Mouse (Mus musculus) layer of hippocampus, adult 11-12 months (tissue): ENCODE data around the gene Zfhx3.

Source experiments
- DNase-seq: peaks from one replicate; pipeline ENCODE4 v3.0.0; 2022; ENCODE audit warnings: low spot score

Gene Zfhx3

DNA sequence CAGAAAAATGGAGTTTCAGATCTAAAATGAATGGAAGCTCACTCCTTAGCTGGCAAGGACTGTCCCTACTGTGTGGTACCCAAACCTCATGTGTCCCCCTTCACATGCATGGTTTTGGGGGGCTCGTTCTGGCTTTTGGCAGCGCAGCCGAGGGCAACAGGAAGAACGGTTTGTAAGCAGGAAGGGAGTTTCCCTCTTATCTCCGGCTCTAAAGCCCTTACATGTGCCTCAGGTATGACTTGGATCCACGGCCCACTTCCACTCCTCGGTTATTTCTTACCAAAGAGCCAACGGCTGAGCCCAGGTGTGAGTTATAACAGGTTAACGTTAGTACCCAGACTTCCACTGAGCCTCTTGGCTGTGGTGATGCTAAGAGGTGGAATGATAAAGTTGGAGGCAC is 990.3 kb downstream of the Zfhx3 start:
- no peak for DNase-seq

DNA sequence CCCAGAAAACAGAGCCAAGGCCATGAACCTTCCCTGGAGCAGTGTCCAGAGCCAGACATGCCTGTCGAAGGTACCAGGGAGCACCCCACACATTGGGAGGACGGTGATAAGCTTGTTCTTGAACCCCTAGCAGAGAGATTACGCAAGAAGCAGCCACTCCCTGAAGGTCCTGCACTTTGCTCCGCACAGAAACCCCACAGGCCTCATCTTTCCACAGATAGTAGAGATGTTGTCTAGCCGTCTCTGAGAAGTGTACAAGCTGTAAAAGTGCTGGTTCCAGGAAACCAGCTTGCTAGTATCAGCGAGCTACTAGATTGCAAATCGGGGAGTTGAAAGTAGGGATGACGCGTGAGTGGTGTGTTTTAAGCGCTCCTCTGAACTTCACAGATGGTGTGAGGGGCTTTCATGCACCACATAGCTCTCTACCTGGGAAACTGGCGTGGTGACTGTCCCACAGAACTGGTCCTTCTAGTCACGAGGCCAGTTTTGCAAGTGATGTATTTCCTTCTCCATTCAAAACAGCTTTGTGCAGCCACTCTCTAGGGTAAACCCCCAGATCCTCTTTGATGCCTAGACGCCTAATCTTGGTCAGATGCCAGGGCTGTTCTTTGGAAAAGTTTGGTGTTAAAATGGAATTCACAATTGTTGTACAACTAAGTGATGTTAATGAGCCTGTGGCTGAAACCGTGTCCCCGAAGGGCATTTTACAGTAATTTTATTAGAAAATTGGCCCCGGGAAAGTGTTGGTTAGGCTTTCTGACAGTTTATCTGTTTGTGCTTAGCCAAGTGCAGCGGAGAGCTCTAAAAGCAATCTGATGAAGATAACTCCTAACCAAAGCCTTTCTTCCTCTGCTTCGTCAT is 993.6 kb downstream of the Zfhx3 start:
- no peak for DNase-seq

DNA sequence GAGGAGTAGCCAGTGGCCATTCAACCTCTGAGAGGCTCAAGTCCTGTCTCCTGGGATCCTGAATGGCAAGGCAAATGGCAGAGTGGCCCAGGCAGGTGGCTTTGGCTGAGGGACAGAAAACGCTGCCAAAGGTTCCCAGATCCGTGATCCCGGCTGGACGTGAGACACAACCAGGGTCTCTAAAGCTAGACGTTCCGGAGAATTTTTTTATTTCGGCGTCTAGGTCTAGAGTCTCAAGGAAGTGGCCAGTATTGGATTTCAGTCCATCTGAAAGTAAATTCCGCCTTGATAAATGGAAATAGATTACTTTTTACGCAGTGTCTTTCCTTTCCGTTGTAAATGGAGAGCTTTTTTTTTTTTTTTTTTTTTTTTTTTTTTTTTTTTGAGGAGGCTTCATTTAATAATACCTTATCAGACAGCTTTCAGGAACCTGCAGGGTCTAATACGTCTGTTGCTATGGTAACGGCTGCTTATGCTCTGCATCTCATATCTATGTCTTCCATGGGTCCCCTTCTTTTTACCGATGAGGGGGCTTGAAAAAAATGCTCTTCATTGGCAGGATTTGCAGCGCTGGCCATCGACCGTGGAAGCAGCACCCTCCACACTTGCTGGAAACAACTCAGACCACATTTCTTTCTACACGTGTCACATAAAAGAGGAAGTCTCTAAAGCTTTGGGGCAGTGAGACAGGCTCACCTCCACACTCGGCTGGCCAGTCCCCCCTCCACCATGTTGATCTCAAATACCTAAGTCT is 994.4 kb downstream of the Zfhx3 start:
- DNase-seq: no peak

DNA sequence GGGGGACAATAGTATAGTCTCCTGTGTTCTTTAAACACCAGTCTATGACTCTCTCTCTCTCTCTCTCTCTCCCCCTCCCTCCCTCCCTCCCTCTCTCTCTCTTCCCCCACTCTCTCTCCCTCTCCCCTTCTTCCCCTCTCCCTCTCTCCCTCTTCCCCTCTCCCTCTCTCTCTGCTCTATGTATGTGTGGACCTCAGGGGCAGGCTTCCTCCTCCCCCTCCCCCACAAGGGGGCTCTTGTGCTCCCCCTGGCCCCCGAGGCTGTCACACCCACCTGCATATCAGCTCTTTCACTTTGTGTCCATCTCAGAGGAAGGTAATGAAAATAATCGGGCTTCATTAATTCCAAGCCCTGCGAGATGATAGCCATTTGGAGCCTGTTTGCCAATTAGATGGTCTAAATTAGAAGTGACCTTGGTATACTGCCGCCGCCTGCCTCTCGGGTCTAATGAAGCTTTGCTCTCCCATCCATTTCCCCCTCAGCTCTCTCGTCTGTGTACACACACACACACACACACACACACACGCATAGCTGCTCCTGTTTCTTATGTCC is 995.5 kb downstream of the Zfhx3 start:
- DNase-seq: no peak

DNA sequence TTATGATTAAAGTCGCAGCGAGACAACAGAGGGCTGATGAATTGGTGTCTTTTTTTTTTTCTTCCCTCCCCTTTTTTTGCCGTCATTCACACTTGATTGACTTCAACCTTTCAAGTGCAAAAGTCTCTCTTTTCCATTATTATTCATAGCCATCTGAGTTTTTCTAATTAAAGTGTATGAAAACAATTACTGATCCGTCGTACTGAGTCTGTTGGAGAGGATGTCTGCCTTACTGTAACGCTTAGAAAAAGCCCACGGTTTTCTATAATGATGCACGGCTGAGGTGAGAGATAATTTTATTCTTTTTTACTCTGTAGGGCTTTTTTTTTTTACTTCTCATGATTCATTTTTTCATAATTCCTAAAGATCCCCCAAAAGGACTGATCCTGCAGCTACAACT is 1000.2 kb downstream of the Zfhx3 start:
- no peak for DNase-seq

DNA sequence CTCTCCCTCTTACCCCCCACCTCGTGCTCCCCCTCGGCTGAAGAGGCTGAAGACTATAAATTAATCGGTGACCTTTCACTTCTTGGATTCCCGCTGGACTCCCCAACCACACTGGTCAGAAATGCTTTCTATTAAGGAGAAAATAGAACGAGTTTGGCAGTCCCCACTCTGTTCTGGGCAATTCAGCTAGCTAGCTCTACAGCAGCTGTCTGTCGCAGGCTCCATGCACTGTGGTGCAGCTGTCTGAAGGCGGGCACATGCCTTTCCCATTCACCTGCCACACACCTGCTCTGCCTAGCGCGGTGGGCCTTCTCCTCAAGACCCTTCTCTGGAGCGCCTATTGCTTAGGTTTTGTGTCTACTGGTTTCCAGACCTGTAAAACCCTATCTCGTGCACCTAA is 1000.7 kb downstream of the Zfhx3 start:
- DNase-seq: no peak

DNA sequence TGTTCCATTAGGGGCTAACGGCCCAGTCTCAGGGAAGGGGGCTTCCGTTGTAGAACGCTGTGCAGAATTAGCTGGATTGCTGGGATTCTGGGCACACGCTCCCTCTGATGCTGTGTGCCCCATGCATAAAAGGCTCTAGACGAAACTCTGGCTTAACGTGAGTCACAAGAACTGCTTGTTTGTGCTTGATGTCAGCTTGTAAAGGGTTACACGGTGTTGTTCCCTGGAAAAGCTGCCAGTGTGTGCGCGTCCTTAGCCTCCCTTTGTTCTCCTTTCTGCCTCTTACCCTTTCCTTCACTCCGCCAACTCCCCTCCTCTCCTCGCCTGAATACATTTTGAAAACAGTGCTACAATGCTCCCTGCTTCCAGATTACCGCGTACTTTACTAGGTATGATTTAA is 1001.9 kb downstream of the Zfhx3 start:
- no peak for DNase-seq

DNA sequence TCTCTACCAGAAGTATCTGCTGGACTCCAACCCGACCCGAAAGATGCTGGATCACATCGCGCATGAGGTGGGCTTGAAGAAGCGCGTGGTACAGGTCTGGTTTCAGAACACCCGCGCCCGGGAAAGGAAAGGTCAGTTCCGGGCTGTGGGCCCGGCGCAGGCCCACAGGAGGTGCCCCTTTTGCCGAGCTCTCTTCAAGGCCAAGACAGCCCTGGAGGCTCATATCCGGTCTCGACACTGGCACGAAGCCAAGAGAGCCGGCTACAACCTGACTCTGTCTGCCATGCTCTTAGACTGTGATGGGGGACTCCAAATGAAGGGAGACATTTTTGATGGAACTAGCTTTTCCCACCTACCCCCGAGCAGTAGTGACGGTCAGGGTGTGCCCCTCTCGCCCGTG is 1007.9 kb downstream of the Zfhx3 start:
- DNase-seq: no peak

DNA sequence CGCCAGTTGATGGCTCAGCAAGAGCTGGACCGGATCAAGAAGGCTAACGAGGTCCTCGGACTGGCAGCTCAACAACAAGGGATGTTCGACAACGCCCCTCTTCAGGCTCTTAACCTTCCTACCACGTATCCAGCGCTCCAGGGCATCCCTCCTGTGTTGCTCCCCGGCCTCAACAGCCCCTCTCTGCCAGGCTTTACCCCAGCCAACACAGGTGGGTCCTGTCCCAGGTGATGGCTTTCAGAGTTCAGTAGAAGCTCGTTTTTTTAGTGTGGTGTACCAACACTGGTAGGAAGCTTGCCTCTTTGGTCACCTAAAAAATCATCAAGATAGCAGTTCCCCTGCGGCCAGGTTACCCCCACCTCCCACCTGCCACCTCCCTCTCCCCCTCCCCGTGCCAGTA is 1009.1 kb downstream of the Zfhx3 start:
- DNase-seq: no peak

DNA sequence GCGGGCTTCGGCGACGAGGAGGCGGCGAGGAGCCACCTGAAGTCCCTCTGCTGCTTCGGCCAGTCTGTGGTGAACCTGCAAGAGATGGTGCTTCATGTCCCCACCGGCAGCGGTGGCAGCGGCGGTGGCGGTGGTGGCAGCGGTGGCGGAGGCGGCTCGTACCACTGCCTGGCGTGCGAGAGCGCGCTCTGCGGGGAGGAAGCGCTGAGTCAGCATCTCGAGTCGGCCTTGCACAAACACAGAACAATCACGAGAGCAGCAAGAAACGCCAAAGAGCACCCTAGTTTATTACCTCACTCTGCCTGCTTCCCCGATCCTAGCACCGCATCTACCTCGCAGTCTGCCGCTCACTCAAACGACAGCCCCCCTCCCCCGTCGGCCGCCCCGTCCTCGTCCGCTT is 1014.0 kb downstream of the Zfhx3 start:
- DNase-seq: no peak

DNA sequence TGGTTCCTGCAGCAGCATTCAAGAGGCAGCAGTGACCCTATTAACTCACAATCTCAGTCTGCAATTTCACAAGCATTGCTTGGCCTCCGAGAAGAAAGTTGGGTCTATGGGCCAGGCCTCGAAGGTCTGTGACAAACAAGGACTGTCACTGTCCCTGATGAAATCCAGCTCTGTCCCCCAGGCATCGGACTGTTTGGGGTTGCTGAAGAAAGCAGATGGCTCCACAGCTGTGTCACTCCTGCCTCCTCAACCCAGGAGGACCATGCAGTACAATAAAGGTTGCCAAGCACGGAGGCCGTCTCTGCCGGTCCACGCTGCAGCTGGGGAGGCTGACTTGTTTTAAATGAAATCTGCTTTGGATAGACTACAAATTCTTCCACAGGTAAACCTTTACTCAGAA is 1020.1 kb downstream of the Zfhx3 start:
- DNase-seq: no peak

DNA sequence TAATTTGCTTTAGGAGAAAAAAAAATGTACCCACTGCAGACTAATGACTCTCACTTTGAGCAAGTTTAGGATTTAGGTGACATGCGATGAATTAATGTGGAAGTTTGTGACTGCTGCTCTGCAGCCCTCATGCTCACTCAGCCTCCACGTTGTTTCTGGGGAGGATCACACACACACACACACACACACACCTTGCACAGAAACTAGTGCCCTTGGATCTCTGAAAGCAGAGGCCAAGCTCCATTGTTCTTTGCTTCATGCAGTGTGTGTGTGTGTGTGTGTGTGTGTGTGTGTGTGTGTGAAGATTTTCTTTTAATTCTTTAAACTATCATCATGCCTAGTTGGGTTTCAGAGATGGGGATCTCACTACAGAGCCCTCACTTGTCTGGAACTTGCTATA is 1020.7 kb downstream of the Zfhx3 start:
- DNase-seq: no peak

DNA sequence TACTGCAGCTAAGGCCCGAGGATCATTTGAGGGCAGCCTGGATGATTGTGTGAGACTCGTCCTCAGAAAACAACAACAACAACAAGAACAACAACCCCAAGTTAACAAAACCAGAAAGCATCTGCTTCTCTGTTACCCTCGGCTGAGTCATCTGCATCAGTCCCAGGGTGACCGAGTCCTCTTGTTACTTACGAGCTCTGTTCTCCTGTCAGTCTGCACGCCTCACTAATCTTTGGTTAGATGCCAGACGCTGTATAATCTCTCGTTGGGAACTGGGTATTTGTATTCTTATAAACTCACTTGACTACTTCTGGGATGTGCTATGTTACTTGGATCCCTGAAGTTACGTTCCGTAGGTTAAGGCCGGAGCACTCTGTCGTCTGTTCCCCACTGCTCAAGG is 1023.6 kb downstream of the Zfhx3 start:
- DNase-seq: no peak

DNA sequence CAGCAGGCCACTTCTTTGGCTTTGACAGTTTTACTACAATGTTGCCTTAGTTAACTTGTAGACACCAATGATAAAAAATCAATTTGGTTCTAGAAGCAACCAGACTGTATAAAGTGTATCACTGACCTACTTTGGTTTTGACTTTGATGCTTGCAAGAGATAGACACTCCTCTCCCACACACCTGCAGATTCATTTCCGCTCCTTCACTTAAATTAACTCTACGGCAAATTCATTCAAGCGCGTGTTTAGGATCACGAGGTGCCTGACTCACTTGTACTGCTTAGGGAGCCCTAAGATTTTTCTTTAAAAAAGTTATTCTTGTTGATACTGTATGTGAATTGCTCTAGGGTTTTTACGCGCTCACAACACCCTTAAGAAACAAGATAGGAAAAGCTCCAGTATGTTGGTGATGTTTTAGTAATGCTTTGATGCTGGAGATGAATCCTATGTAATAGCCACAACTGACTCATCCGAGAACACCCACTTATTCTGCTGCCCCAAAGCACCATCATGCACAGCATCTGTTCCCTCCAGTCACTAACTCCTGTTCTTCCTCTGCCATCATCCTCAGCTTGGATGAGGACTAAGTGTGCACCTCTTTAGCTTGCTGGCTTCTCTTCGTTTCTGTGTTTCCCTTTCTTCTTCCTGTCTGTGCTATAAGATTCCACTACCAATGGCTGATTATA is 1031.3 kb downstream of the Zfhx3 start:
- peak; percentile 15 for DNase-seq

DNA sequence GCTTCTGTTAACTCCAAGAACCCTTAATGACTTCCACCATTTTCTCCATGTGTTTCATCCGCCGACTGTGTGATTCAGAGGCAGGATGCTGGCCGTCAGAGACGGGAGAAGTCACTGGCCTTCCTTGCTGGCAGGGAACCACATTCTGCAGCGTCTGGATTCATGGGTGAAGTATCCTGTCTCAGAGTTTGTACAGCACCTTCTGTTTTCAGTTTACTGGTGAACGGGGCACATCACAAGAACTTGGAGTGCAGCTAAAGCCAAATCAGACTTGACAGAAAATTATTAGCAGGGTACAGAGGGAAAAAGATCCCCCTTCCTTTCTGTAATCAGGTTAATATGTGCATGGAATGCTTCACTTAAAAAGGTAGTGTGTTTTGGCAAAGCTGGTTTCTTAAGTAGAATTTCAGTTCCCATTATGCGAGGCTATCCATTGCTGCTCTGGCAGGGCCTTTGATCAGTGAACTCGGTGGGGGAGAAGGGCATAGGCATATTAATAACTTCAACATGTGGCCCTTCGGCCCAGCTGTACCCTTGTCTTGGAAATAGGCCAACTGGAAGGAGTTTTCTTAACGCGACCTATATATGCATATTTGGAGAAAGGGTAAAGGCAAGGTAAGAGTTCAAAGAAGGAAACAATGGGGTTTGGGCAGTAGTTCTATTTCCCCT is 1035.4 kb downstream of the Zfhx3 start:
- no peak for DNase-seq

DNA sequence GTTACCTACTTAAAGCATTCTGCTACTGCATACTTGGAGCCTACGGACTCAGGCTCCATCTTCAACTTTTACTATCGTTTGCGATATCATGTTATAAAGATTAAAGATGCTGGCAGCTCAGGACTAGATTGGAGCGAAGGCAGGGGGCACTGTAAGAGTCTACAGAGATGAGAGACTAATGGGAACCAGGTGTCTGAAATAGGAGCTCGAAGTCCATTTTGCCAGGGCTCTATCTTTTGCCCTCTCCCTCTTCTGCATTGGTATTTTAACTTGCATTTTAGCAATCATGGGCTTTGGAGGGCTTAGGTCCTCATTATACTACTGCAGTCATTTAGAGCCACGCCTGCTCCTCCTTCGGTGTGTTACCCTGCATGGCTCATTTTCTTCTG is 1035.9 kb downstream of the Zfhx3 start:
- DNase-seq: no peak

DNA sequence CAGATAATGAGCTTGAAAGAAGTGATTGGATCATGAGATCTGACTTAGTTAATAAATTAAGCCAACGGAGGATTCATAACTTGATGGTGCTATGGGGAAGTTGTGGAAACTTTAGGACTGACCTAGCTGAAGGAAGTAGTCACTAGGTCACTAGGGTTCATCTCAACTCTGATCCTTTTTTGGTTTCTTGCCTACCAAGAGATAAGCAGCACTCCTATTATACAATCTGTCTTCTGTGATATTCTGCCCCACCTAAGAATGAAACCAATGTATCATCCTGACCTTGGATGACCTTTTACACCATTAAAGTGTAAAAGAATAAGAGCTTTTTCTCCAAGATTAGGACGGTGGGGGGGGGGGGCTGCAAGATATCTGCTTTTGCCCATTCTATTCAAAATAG is 1042.5 kb downstream of the Zfhx3 start:
- no peak for DNase-seq

DNA sequence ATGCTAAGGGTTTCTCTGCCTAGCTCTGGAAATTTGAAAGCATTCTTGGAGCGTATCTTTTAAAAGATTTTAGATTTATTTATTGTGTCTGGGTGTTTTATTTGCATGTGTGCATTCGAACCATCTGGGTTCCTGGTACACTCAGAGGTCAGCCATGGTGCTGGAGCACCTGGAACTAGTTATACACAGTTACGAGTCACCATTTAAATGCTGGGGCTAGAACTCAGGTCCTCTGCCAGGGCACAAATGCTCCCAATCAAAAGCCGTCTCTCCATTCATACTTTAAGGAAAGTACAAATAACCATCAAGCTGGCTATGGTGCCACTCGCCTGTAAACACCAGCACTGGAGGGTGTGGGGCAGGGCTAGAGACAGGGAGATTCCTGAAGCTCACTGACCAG is 1047.4 kb downstream of the Zfhx3 start:
- DNase-seq: no peak

DNA sequence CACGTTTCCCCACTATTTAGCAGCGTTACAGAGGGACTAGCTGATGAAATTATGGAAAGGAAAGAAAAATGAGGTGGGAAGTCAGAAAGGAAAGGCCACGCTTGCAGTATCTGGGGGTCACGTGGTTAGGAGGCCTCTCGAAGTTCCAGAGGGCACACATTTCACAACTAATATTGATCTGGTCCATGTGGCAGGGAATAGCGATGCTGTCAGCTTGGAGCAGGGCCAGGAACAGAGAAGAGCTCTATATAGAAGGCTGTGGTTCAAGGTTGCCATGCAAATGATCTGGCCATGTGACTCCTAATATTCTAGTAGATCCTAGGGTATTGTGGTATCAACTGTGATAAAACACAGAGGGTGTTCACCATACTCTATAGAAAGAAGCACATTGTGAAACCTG is 1048.1 kb downstream of the Zfhx3 start:
- DNase-seq: no peak

DNA sequence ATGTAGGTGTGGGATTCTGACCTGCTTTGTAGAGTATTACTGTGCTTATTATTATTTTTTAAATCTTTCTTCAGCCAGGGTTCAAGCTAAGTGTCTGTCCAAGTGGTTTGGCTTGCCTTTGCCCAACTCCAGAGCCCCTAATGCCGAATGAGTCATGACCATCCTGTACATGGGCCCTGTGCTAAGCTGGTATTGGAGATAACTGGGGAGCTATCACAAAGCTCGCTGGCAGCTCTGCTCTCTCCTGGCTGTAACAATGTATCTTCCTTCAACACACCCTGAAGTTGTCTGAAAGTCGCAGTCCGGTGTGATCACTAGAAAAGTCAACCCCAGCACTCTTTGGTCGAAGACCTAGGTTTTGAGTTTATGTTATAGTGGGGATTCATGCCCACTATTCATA is 1049.0 kb downstream of the Zfhx3 start:
- no peak for DNase-seq

DNA sequence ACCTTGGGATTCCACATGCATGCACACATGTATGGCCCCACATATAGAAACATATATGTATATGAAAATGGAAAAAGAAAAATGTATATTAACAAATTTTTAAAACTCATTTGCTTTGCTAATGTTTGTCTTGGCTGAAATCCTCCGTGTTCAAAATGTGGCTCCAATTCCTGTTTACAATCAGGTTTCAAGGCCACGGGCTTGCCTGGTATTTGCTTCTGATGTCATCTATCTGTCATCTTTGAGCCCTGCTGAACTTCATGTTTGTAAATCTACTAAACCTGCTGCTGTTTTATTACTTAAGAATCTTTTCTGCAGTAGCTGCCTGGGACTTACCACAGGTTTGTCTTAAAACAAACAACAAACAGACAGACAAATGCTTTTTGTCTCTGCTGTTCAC is 1051.3 kb downstream of the Zfhx3 start:
- no peak for DNase-seq

DNA sequence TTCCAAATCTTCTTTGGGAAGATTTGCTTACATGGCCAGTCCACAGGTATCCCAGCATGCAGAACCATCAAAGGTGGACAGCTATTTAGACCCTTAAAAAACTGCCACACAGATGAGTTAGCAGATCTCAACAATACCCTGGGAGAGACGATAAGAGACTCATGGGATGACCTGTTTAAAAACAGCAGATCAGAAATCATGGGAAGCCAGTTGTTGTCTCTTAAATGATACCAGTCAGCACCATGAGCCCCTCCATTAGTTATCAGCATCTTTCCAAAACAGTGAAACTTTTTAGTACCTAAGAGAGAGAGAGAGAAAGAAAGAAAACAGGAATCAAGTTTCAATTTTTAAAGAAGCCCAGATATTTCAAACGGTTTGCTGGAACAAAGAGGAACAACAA is 1051.7 kb downstream of the Zfhx3 start:
- no peak for DNase-seq
